In the genomic region with DNA sequence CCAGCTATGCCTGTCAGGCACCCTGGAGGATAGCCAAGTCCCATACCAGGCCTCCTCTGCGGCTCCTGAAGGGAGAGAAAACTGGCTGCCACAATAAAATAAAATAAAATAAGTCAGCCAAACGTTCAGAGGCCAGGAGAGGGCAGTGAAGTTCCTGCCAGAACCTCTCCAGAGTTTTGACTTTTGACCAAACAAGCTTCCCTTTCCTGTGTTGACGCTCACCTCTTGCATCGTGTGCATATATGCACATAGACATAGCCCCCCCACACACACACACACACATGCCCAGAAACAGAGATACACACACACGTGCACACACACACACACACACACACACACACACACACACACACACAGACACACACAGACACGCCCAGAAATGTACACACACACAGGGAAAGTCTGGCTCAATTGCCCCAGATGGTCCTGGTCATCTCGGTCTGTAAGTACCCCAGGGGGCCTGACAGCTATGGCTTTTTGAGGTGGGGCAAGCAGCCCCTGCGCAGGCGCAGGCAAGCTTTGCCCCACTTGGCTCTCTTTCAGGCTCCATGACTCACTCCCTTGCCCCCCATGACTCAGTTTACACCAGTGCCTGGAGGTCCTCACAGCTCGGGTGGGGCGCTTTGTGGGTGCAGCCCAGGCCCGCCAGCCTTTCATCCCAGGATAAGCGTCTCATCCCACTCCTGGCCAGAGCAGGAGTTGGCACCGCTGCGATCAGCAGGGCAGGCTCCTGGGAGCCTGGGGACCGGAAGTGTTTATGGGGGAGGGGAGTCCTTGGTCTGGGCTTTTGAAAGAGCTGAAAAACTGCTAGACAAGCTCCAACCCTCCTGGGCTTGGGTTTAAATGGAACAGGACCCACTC, we compare ENCODE assay signal across 1 mouse cellular context.
TF ChIP-seq lines count a peak whose summit lies in the region.

No protein-coding gene starts in this region.

TF ChIP-seq in C2C12, 6 proteins besides CTCF, POLR2A, EP300 and RAD21:
- TF ChIP-seq CEBPB (IDR thresholded peaks at IDR 0.05; ENCODE audit: low read depth) (no peak), MAX (IDR thresholded peaks at IDR 0.05) (peak; percentile 24), USF1 (IDR thresholded peaks at IDR 0.05; ENCODE audit: low read depth) (no peak), MYOD1 (IDR thresholded peaks at IDR 0.05; ENCODE audit: control insufficient read depth, insufficient read length, low read depth) (peak; percentile 4), FOSL1 (IDR thresholded peaks at IDR 0.05; ENCODE audit: insufficient read depth, low read length, poor library complexity, severe bottlenecking) (peak; percentile 83), MYOG (IDR thresholded peaks at IDR 0.05; ENCODE audit: control insufficient read depth, extremely low read depth, insufficient read length) (no peak)
TF ChIP-seq in C2C12: peak in this region for 3.
